Mouse (Mus musculus) hindbrain, embryonic 10.5 days (tissue): ENCODE measurements around the gene Gm3336. TPM values are rescaled to one million over a fixed set of nuclear protein-coding genes. Genes with fewer than 3 reads are reported as not detected.

Experiments
- DNase-seq: peaks from one replicate; pipeline ENCODE4 v3.0.0-alpha.2; 2017; ENCODE audit warnings: low spot score
- H3K27ac ChIP-seq: fragments of 300-500 bp; sonication (generic); 2 replicates; pipeline ENCODE4 v1.5.1; 2016; ENCODE audit warnings: mild to moderate bottlenecking, moderate library complexity
- H3K27me3 ChIP-seq: fragments of 300-500 bp; sonication (generic); 2 replicates; pipeline ENCODE4 v1.6.1; 2016; ENCODE audit warnings: mild to moderate bottlenecking; ENCODE audit not compliant: poor library complexity, insufficient read depth, severe bottlenecking
- H3K36me3 ChIP-seq: fragments of 300-500 bp; sonication (generic); 2 replicates; pipeline ENCODE4 v1.6.1; 2016; ENCODE audit warnings: mild to moderate bottlenecking, moderate library complexity
- H3K4me1 ChIP-seq: fragments of 300-500 bp; sonication (generic); replicated peaks from 2 replicates; pipeline ENCODE4 v1.6.1; 2016; ENCODE audit warnings: mild to moderate bottlenecking
- H3K4me3 ChIP-seq: fragments of 300-500 bp; sonication (generic); 2 replicates; pipeline ENCODE4 v1.5.1; 2016; ENCODE audit warnings: mild to moderate bottlenecking, moderate library complexity
- H3K9me3 ChIP-seq: fragments of 300-500 bp; sonication (generic); 2 replicates; pipeline ENCODE4 v1.6.1; 2016; ENCODE audit warnings: mild to moderate bottlenecking, moderate library complexity
- WGBS: fragments of 180-500 bp; shearing (Covaris S2); methylation state at CpG from one replicate; pipeline ENCODE4 v1.1.7; 2016; 5-methylcytosine and 5-hydroxymethylcytosine counted together
- polyA plus RNA-seq: library from polyadenylated mRNA; unstranded; fragments of >200 nt; fragmentation: Nextera tagmentation; extraction: Ambion mirVana; gene quantifications from 2 replicates; pipeline ENCODE4 v1.2.1, GENCODE M21; 2016

Gene Gm3336
- not detected in 2 replicates for polyA plus RNA-seq

GRCm38 (mm10) chr8:70718297-70718696, at the start of gene Gm3336:
TSS of gene Gm3336 (plus strand) at chr8:70718543.
- Histone ChIP-seq H3K9me3 (no peaks in the 10 kb centered on the region), H3K4me1 (peaks cover 14% of the 10 kb centered on the region), H3K27me3 (peaks cover 22% of the 10 kb centered on the region; the same call in 1 of the 2 replicates), H3K4me3 (peak within 1 kb of the TSS; percentile 5; the same call in 1 of the 2 replicates), H3K36me3 (no peaks in the 10 kb centered on the region), H3K27ac (no peak within 1 kb of the TSS)
- 5% methylated on average over 19 of the region's 19 CpGs for WGBS
- peak; percentile 49 for DNase-seq

GRCm38 (mm10) chr8:70671615-70672324, 46.6 kb upstream of the Gm3336 start:
- peaks cover 35% of the 10 kb centered on the region for H3K4me1 ChIP-seq
- peaks cover 9% of the 10 kb centered on the region for H3K36me3 ChIP-seq
- H3K27me3 ChIP-seq, result no peaks in the 10 kb centered on the region
- 0 out of 2 replicates have a peak, but pooled peaks cover 3% of the 10 kb centered on the region for H3K9me3 ChIP-seq
- no peak overlapping the region for H3K4me3 ChIP-seq
- 64% methylated on average over 10 of the region's 10 CpGs for WGBS
- DNase-seq, result no peak
- H3K27ac ChIP-seq, result peak overlapping the region; percentile 98; the same call in 1 of the 2 replicates

DNA sequence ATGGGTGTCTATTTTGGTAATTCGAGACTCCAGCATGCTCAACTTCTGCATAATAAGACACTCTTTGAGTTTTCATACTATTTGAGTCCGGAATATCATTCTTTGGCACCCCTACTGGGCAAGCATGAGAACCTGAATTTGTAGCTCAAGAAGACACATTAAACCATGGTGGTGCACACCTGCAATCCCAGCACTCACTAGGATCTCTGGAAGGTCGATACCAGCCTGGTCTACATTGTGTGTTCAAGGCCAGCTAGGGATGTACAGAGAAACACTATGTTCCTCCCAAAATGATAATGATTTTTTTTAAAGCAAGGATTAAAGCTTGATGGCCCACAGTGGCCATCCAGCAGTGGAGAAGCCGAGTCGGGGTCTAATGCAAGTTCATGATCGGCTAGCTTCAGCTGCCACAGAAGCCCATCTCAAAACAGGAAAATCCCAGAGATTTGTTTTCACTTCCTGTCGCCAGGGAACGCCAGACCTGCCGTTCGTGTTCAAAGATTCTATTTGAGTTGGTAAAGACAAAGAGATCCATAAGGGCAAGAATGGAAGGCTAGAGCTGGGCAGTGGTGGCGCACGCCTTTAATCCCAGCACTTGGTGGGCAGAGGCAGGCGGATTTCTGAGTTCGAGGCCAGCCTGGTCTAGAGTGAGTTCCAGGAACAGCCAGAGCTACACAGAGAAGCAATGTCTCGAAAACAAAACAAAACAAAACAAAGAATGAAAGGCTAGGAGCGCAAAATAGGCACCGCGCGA, 45.8 kb upstream of the Gm3336 start:
- Histone ChIP-seq H3K36me3 (peaks cover 14% of the 10 kb centered on the region), H3K27ac (peak overlapping the region; percentile 98), H3K4me1 (peaks cover 31% of the 10 kb centered on the region), H3K27me3 (no peaks in the 10 kb centered on the region), H3K4me3 (peak overlapping the region; percentile 71), H3K9me3 (0 out of 2 replicates have a peak, but pooled peaks cover 3% of the 10 kb centered on the region)
- 40% methylated on average over 19 of the region's 19 CpGs for WGBS
- no peak for DNase-seq

- Histone ChIP-seq H3K4me1 (peaks cover 31% of the 10 kb centered on the region), H3K27ac (peak within 1 kb of the TSS; percentile 98), H3K9me3 (no peaks in the 10 kb centered on the region), H3K4me3 (peak within 1 kb of the TSS; percentile 71), H3K27me3 (no peaks in the 10 kb centered on the region), H3K36me3 (peaks cover 22% of the 10 kb centered on the region)
- peak; percentile 99 for DNase-seq
- whole genome bisulfite sequencing, result under 1% methylated on average over 60 of the region's 60 CpGs
These were observed 45.1 kb upstream of the Gm3336 start, which contains the start of gene Lsm4 for GRCm38 (mm10) chr8:70673079-70673856. TSS of gene Lsm4 (plus strand) at chr8:70673248.

DNA sequence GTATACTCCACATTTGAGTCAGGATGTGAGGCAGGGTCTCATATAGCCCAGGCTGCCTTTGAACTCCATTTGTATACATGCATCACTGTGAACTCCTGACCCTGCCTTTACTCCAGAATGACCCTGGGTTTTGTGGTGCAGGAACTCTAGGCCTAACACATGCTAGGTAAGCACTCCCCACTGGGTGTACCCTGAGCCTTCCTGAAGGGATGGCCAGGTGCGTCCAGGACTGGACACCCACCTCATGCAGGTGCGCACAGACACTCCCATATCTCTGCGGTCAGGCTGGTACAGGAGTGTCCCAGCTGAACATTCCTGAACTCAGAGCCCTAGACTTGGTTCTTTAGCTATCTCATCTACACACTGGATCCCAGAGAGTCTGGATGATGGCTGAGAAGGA, 44.2 kb upstream of the Gm3336 start:
- Histone ChIP-seq H3K4me3 (peak overlapping the region; percentile 71), H3K27me3 (no peaks in the 10 kb centered on the region), H3K36me3 (peaks cover 30% of the 10 kb centered on the region), H3K4me1 (peaks cover 31% of the 10 kb centered on the region), H3K9me3 (no peaks in the 10 kb centered on the region), H3K27ac (peak overlapping the region; percentile 98)
- DNase-seq, result no peak
- 85% methylated on average over 3 of the region's 3 CpGs for WGBS

- 88% methylated on average over 4 of the region's 4 CpGs for WGBS
- DNase-seq, result no peak
- peak overlapping the region; percentile 71 for H3K4me3 ChIP-seq
These were observed 43.6 kb upstream of the Gm3336 start for GRCm38 (mm10) chr8:70674716-70675115.

GRCm38 (mm10) chr8:70675336-70675735, 43.0 kb upstream of the Gm3336 start:
- Histone ChIP-seq H3K4me3 (0 out of 2 replicates have a peak overlapping the region, but pooled peaks have one; percentile 71), H3K4me1 (peaks cover 31% of the 10 kb centered on the region), H3K9me3 (no peaks in the 10 kb centered on the region), H3K27ac (no peak overlapping the region), H3K27me3 (no peaks in the 10 kb centered on the region), H3K36me3 (peaks cover 41% of the 10 kb centered on the region)
- WGBS, result 87% methylated on average over 1 of the region's 1 CpGs
- no peak for DNase-seq

More at GRCm38 (mm10) chr8:70674716-70675115, 43.6 kb upstream of the Gm3336 start:
- Histone ChIP-seq H3K4me1 (peaks cover 31% of the 10 kb centered on the region), H3K36me3 (peaks cover 36% of the 10 kb centered on the region), H3K27me3 (no peaks in the 10 kb centered on the region), H3K27ac (peak overlapping the region; percentile 98), H3K9me3 (no peaks in the 10 kb centered on the region)

- no peak for DNase-seq
- 93% methylated on average over 15 of the region's 15 CpGs for WGBS
- peaks cover 26% of the 10 kb centered on the region for H3K4me1 ChIP-seq
- H3K36me3 ChIP-seq, result peaks cover 41% of the 10 kb centered on the region
- H3K27me3 ChIP-seq, result no peaks in the 10 kb centered on the region; the same call in 1 of the 2 replicates
- H3K9me3 ChIP-seq, result no peaks in the 10 kb centered on the region
- peak overlapping the region; percentile 16; the same call in 1 of the 2 replicates for H3K27ac ChIP-seq
- H3K4me3 ChIP-seq, result no peak overlapping the region
These were observed 40.8 kb upstream of the Gm3336 start for GRCm38 (mm10) chr8:70677451-70678080.

GRCm38 (mm10) chr8:70678679-70679078, 39.7 kb upstream of the Gm3336 start:
- no peak for DNase-seq
- no peaks in the 10 kb centered on the region for H3K9me3 ChIP-seq
- H3K27ac ChIP-seq, result no peak overlapping the region

DNA sequence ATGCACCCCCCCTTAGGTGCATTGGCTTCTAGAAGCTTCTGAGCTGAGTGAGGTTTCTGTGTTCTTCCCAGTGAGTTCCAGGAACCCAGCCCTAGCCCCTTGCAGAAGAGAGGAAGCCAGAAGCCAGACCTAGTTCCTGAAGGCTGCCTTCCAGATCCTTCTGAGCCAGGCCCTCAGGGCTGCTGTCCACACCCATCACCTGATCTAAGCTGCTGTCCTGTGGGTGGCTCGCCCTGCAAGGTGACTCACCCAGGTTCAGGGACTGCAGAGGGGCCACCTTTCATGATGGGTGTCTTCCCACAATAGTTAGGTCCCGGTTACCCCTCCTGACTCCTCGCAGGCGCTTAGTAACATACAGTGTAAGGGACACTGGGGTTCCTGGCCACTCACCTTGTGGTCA, 38.9 kb upstream of the Gm3336 start:
- WGBS, result 86% methylated on average over 4 of the region's 4 CpGs
- no peaks in the 10 kb centered on the region for H3K9me3 ChIP-seq
- no peak overlapping the region for H3K27ac ChIP-seq
- no peak for DNase-seq
- peaks cover under 1% of the 10 kb centered on the region; the same call in 1 of the 2 replicates for H3K27me3 ChIP-seq
- peaks cover 22% of the 10 kb centered on the region for H3K4me1 ChIP-seq
- peaks cover 41% of the 10 kb centered on the region for H3K36me3 ChIP-seq
- no peak overlapping the region for H3K4me3 ChIP-seq

More at GRCm38 (mm10) chr8:70678679-70679078, 39.7 kb upstream of the Gm3336 start:
- H3K4me1 ChIP-seq, result peaks cover 25% of the 10 kb centered on the region
- no peak overlapping the region for H3K4me3 ChIP-seq
- H3K27me3 ChIP-seq, result no peaks in the 10 kb centered on the region; the same call in 1 of the 2 replicates
- H3K36me3 ChIP-seq, result peaks cover 41% of the 10 kb centered on the region

DNA sequence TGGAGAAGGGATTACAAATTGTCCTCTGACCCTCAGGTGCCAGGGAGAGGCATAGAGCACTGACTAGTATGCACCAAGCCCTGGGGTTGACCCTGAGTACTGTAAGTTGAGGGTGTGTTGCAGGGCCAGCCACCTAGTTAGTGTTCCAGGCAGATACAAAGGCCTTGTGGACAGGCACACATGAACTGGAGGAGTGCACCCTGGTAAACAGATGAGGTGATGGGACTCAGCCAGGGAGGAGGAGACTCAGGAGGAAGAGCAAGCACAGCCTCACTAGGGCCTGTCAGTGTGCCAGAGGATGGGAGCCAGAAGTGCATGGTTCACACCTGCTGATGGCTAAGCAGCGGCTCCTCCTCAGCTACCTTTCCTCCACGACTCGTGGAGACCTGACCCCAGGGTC, 38.3 kb upstream of the Gm3336 start:
- WGBS, result 82% methylated on average over 3 of the region's 3 CpGs
- Histone ChIP-seq H3K4me3 (no peak overlapping the region), H3K36me3 (peaks cover 41% of the 10 kb centered on the region), H3K27ac (0 out of 2 replicates have a peak overlapping the region, but pooled peaks have one; percentile 24), H3K9me3 (no peaks in the 10 kb centered on the region), H3K4me1 (peaks cover 21% of the 10 kb centered on the region), H3K27me3 (peaks cover 3% of the 10 kb centered on the region; the same call in 1 of the 2 replicates)
- no peak for DNase-seq

DNA sequence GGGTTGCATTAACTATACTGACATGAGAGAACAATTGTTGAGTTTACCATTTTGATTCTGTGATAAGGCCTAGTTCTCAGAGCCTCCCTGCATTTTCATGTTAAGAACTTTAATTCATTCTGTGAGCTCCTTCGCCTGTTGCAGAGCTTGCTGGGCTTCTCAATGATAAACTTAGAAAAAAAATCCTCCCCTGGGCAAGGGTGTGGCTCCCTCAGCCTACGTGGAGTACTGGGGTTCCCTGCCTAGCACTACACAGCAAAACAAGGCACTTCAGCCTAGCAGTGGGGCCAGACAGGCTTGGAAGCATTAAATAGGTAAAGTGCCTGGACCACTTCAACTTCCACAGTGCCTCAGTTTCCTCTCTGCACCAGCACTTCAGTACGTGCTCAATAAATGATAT, 36.9 kb upstream of the Gm3336 start:
- WGBS, result 75% methylated on average over 3 of the region's 3 CpGs
- no peaks in the 10 kb centered on the region for H3K9me3 ChIP-seq
- peaks cover 34% of the 10 kb centered on the region for H3K36me3 ChIP-seq
- DNase-seq, result no peak
- H3K4me3 ChIP-seq, result no peak overlapping the region
- peaks cover 21% of the 10 kb centered on the region for H3K4me1 ChIP-seq
- H3K27me3 ChIP-seq, result peaks cover 3% of the 10 kb centered on the region; the same call in 1 of the 2 replicates
- no peak overlapping the region for H3K27ac ChIP-seq
